Mouse (Mus musculus) cerebellum, adult 11 months (tissue): Measurements from ENCODE around the gene Nlgn2.

Source experiments
- DNase-seq: peaks from one replicate; pipeline ENCODE4 v3.0.0; 2022

Gene Nlgn2

GRCm38 (mm10) chr11:69858113-69858998 is 20.8 kb upstream of the Nlgn2 start, which contains the start of gene Tnk1:
Gene Tnk1, minus strand, starts transcription at chr11:69858730.
- DNase-seq: no peak

GRCm38 (mm10) chr11:69855347-69855746 is 17.8 kb upstream of the Nlgn2 start:
- peak; percentile 48 for DNase-seq

- DNase-seq: no peak
These were observed 17.1 kb upstream of the Nlgn2 start for GRCm38 (mm10) chr11:69854680-69855079.

- no peak for DNase-seq
These were observed 16.4 kb upstream of the Nlgn2 start for GRCm38 (mm10) chr11:69853994-69854393.

- DNase-seq: no peak
These were observed 13.2 kb upstream of the Nlgn2 start for GRCm38 (mm10) chr11:69850754-69851153.

GRCm38 (mm10) chr11:69849884-69850283 is 12.3 kb upstream of the Nlgn2 start:
- no peak for DNase-seq

- no peak for DNase-seq
These were observed 11.5 kb upstream of the Nlgn2 start for GRCm38 (mm10) chr11:69849128-69849527.

- peak; percentile 66 for DNase-seq
These were observed 10.4 kb upstream of the Nlgn2 start for GRCm38 (mm10) chr11:69848021-69848420.

GRCm38 (mm10) chr11:69846738-69847688 is 9.4 kb upstream of the Nlgn2 start:
- DNase-seq: no peak

- peak; percentile 90 for DNase-seq
These were observed 8.7 kb upstream of the Nlgn2 start, which contains the start of gene Plscr3 for GRCm38 (mm10) chr11:69846198-69846680. Gene Plscr3, plus strand, starts transcription at chr11:69846376.

GRCm38 (mm10) chr11:69838714-69839104 is 1.1 kb upstream of the Nlgn2 start:
- no peak for DNase-seq

GRCm38 (mm10) chr11:69837952-69838713 is 549 bp upstream of the Nlgn2 start, which contains the start of gene Tmem256:
Gene Tmem256, plus strand, starts transcription at chr11:69838514.
- DNase-seq: peak; percentile 96

- DNase-seq: peak; percentile 69
These were observed 644 bp downstream of the Nlgn2 start for GRCm38 (mm10) chr11:69836703-69837576.

- no peak for DNase-seq
These were observed 1.6 kb downstream of the Nlgn2 start for GRCm38 (mm10) chr11:69835966-69836335.

- DNase-seq: no peak
These were observed 2.1 kb downstream of the Nlgn2 start for GRCm38 (mm10) chr11:69835326-69835965.

GRCm38 (mm10) chr11:69834001-69834549 is 3.5 kb downstream of the Nlgn2 start:
- no peak for DNase-seq

GRCm38 (mm10) chr11:69833554-69833953 is 4.0 kb downstream of the Nlgn2 start:
- DNase-seq: no peak

GRCm38 (mm10) chr11:69828832-69829231 is 8.8 kb downstream of the Nlgn2 start:
- DNase-seq: no peak

- DNase-seq: no peak
These were observed 14.1 kb downstream of the Nlgn2 start for GRCm38 (mm10) chr11:69823456-69823855.

GRCm38 (mm10) chr11:69822080-69822479 is 15.5 kb downstream of the Nlgn2 start, which contains the start of gene Spem1:
Gene Spem1, minus strand, starts transcription at chr11:69822180.
- no peak for DNase-seq
